Mouse (Mus musculus) cerebellum, postnatal 4 days (tissue): ENCODE measurements around the gene Dpp7.

Experiments used
- DNase-seq, 2 experiments: peaks; one replicate each; pipeline ENCODE4 v3.0.0; 2022; ENCODE audit warnings: low spot score in 2 of 2, mixed read lengths in 1 of 2

Dpp7 gene

GRCm38 (mm10) chr2:25369996-25370395 is 13.8 kb upstream of the Dpp7 start:
- no peak for DNase-seq

DNA sequence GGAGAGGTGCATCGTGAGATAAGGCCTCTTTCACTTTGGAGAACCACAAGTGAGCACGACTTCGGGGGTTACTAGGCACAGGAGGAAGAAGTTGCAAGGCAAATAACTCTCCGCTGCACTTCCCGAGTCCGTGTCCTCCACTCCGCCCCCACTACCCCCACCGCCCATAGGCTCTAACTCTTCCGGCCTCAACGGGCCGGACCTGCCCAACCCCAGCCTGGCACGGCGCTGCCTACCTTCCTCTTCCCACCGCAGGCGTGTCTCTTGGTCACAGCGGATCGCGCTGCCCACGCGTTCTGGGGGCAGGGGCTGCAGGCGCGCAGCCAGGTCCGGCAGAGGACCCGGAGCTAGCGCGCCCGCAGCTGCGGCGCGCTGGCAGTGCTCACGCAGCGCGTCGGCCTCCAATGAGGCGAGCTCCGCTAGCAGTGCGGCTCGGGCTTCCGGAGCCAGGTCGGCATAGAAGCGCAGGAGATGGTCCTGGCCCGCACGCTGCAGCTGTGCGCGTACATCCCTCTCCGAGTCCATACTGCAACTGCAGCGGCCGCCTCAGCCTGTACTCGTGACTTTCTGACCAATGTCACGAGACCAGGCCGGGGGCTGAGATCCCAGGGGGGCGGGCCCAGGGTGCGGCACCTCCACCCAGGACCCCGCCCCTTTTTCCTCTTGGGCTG is 9.1 kb upstream of the Dpp7 start, which contains the start of gene Uap1l1:
Gene Uap1l1 (minus strand): TSS at position 592 of the 671 bp plus-strand sequence.
- peak in 1 of 2 experiments; percentile 54 for DNase-seq

DNA sequence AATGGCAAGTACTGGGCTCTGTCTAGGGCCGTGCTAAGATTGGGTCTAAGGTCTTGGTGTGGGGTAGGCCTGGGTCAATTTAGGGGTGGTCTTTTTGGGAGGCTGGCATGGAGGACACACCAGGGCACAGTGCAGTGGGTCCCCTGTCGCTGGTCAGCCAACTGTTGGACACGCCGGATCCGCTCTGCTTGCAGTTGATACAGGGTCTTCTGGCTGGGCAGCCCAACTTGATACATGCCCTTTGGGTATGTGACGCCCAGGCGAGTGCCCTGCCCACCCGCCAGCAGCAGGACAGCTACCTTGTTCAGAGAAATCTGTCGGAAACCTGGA is 8.6 kb upstream of the Dpp7 start:
- no peak for DNase-seq

GRCm38 (mm10) chr2:25364313-25364712 is 8.2 kb upstream of the Dpp7 start:
- no peak for DNase-seq

DNA sequence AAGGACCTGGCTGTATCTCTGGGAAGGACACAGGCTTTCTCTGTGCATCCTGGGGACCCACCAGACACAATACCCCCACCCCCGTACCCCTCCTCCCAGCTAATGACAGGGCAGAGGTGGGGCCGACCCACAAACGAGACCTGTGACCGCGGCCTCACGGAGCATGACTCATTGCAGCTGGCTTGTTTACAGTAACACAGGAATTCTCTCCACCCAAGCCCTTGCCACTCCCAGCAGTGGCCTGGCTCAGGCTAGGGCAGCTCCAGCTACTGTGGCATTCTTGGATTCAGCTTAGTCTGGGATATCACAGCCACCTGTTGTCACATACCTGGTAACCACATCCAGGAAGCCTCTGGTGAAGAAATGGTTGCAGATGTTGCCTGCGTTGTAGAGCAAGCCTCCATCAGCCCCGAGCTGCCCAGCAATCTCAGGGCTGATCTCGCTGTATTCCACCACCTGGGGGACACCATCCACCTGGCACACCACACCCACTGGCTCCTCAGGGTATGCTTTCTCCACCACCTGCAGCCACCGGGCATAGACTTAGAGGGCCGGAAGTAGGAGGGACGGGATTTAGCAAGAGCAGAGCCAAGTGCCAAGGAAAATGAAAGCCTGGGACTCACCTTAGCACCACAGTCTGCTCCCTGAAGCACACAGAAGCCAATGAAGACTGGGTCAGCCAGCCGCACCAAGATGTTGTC is 7.5 kb upstream of the Dpp7 start:
- DNase-seq = no peak

- DNase-seq = no peak
These were observed 3.7 kb upstream of the Dpp7 start for GRCm38 (mm10) chr2:25359848-25360247.

DNA sequence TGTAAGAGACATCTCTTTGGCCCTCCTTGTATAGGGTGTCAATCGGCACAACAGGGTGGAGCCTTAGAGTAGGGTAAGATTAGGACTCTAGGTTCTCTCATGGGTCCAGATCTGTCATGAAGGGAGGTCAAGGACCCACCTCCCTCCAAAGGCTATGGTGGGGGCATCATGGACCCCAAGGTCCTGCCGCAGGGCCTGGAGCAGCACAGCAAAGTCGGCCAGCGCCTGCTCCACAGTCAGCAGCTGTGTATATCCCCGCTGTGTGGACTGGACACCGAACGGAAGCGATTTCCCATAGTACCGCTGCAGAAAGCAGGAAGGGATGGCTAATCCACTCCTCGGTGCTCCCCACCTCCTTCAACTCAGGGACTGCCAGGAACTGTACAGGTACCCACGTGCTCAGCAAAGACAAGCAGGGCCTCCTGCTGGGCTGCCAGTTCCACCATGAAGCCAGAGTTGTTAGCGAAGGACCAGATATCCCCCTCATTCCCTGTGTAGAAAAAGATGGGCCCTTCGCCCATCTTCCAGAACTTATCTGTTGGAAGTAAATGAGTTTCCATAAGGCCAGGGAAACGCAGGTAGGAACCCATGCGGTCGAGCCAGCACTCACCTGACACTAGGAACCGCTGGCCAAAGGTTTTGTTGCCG is 616 bp downstream of the Dpp7 start:
- DNase-seq = no peak

GRCm38 (mm10) chr2:25354211-25354610 is 1.9 kb downstream of the Dpp7 start:
- DNase-seq = no peak

GRCm38 (mm10) chr2:25350701-25351100 is 5.5 kb downstream of the Dpp7 start:
- no peak for DNase-seq

- no peak for DNase-seq
These were observed 6.7 kb downstream of the Dpp7 start for GRCm38 (mm10) chr2:25349499-25349898.

GRCm38 (mm10) chr2:25348162-25348561 is 8.0 kb downstream of the Dpp7 start:
- DNase-seq = no peak

DNA sequence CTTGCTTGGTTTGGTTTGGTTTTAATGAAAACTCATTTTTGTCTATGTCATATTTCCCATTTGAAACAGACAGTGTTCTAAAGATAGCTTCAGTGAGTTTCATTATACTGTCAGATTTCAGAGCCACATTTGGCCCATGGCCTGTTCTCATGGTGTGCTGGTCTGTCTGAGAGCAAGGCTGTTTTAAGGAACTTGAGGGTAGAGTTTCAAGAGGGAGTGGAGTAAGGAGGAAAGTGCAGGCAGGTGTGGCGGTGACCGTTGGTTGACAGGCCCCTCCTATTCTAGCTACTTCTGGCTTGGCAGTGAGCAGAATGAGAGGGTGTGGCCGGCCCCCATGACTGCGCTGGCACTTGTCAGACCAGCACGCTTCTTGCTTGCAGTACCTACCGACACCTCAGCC is 17.9 kb downstream of the Dpp7 start:
- no peak for DNase-seq

DNA sequence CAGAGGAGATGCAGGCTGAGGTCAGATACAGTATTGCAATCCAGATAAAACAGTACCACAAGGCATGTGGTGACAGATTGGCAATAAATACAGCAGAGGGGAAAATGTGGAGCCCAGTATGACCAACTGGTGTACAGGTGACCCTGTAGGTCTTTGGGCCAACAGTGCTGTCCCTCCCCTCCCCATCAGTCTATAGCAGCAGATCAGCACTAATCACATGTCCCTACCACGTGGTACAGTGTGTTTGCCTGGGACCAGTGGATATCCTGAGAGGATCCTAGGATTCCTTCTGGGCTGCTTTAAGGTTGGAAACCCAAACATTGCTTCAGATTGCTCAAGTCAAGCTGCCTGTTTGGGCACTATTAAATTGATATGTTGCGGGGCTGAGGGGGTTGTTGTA is 22.6 kb downstream of the Dpp7 start:
- DNase-seq = no peak

DNA sequence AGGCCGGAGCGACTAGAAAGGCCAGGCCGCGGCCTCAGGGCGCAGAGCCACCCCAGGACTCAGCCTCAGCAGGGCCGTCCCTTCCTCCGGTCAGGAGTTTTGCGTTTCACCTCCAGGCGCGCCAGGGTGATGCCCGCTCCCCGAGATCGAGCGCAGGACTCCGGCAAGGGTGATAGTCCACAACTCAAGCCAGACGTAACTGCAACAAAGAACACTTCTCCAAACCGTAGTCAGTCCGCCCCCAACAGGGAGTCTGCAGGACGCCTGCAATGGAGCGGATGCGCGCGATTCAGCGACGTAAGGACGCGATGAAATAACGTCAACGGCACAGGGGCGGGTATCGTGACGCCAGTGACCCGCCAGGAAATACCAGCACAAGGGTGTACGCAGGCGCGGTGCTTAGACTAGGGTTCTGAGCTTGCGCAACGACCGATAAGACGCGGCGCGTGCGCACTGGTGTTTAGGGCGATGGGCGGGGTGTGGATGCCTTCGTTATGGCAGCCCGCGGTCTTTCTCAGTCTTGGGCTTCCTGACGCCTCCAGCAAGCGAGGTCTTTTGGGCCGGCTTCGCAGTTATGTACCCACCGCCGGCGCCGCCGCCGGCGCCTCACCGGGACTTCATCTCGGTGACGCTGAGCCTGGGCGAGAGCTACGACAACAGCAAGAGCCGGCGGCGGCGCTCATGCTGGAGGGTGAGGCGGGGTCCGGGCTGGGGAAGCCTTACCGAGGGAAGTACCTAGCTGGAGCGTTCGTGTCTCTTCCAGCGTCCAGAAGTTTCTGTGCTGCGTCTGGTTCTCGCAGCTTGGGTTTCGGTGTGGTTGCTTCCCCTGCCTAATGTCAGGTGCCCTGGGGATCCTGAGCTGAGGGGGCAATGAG is 23.6 kb downstream of the Dpp7 start, which contains the start of gene Man1b1:
Gene Man1b1 (plus strand): TSS at position 53 of the 875 bp plus-strand sequence.
- peak; percentile 98 for DNase-seq

GRCm38 (mm10) chr2:25331470-25331869 is 24.7 kb downstream of the Dpp7 start:
- DNase-seq = no peak

- DNase-seq = peak in 1 of 2 experiments; percentile 53
These were observed 27.7 kb downstream of the Dpp7 start for GRCm38 (mm10) chr2:25328440-25328839.

DNA sequence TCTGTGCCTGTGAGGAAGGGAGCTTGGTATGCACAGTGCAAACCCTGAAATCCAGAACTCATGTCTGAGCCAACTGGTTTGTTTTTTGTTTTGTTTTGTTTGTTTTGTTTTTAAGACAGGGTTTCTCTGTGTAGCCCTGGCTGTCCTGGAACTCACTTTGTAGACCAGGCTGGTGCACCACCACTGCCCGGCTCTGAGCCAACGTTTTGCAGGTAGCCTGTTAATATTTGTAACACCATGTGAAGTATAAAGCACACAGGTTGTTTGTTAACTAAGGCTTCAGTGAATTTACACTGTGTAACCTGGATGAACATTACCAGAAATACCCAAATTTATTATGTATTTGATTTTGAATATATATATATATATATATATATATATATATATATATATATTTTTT is 30.1 kb downstream of the Dpp7 start:
- no peak for DNase-seq

DNA sequence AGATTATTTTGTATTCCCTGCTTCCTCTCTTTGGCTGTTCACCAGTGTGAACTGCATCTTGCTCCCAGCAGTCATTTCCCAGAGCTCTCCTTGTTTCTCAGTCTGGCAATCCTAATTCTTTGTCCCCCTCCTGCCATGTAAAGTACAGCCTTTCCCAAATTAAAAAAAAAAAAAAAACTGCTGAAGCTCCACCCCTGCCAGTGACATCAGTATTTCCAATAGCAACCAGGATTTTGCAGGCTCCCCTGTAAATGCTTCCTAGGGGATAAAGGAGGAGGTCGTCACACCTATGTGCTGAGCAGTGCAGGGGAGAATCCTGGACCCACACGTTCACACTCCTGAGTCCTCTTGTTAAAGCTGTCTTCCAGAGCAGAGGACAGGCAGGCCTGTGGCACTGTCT is 36.1 kb downstream of the Dpp7 start:
- no peak for DNase-seq

DNA sequence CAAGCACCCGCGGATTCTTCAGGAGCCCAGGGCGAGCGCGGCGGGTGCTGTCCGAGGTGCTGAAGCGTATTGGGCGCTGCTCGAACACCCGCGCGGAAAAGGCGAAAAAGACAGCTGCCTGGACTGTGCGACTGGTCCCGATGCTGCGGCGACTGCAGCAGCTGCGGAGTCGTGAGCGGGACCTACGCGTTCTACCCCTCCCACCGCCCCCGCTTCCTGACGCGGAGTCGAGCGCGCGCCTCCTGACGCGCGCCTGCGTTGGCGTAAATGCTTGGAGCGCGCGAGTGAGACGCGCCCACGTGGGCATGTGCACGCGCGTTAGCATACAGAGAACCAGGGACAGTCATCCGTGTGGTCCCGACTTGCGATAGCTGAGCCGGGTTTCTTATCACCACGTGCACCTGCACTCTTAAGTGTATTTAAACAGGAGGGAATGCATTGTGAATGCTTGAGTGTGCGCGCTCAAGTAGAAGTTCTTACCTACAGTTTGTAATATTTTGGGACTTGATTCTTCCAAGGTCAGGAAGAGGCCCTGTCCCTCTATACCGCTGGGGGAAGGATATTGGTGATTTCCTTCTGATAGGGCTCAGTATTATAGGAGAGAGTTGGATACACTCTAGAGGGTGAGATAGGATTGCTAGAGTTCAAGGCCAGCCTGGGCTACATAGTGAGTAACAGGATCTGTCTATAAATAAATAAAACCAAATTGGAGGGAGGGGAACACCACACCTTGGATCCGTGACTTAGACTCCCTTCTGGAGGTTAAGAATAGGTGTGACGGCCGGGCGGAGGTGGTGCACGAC is 37.0 kb downstream of the Dpp7 start, which contains the start of gene Grin1:
Gene Grin1 (minus strand): TSS at position 217 of the 803 bp plus-strand sequence.
- peak in 1 of 2 experiments; percentile 77 for DNase-seq

GRCm38 (mm10) chr2:25318119-25318966 is 37.8 kb downstream of the Dpp7 start:
- no peak for DNase-seq
